Mouse (Mus musculus) layer of hippocampus, postnatal 14 days (tissue): ENCODE data around the gene Gm17455. TPM values are rescaled to one million over a fixed set of nuclear protein-coding genes. Genes with fewer than 3 reads are reported as not detected.

Experiments
- DNase-seq, 2 experiments: peaks; one replicate each; pipeline ENCODE4 v3.0.0; 2021 to 2022; ENCODE audit warnings: low spot score in 2 of 2, mixed read lengths in 1 of 2
- total RNA-seq, 2 experiments: library from RNA; stranded (reverse); gene quantifications; 2 replicates each; pipeline ENCODE4 v1.2.3; 2021

Gene Gm17455
- total RNA-seq, 2 experiments from 2014 or later: 2.2 to 3.1 TPM

DNA sequence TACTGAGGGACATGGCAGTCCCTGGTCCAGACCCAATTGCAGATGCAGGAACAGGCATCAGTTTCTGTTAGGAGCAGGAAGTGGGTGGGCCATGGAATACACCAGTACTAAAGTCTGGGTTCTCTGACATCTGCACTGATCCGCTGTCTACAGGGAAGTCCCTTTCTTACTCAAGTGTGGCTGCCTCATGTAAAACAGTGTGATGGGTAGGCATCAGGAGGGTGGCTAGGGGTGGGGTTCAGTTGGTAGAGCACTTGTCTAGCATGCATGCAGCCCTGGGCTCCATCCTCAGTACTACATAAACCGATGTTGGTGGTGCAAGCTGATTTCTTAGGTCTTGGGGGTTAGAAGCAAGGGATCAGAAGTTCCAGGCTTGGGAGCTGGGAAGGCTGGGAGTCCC is 14.2 kb downstream of the Gm17455 start:
- no peak for DNase-seq

DNA sequence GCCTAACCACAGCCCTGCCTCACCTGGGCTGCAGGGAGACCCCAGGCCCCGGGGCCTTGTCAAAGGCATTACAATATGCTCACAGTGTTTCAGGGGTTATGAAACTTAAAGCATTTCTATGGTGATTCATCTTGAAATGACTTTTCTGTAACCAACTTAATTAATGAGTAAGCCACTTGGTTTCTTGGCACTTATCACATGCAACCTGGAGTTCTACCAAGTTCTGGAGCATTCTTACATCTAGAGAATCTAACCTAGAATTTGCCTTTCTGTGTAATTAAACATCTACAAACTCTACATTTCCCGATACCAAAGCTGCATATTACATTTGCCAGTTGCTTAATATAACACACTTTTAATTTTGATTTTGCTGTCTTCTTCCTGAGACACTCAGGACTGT is 17.5 kb downstream of the Gm17455 start:
- DNase-seq: no peak

DNA sequence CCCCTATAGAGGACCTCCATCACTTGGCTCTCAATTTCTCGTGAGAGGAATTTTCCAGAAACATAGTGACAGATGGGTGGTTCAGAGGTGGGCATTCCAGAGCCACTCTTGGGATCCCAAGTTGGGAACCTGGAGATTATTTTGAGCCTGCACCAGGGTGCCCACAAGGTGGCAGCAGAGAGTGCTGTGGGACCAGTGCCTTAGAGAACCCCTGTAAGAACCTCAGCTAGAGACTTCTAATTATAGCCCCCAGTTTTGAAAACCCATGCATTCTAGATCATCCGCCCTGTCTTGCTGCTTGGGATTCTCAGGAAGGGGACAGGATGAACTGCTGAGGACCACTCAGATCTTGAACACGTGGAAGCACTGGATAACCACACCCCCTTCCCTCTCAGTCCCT is 18.6 kb downstream of the Gm17455 start:
- DNase-seq: peak; percentile 63 to 71

DNA sequence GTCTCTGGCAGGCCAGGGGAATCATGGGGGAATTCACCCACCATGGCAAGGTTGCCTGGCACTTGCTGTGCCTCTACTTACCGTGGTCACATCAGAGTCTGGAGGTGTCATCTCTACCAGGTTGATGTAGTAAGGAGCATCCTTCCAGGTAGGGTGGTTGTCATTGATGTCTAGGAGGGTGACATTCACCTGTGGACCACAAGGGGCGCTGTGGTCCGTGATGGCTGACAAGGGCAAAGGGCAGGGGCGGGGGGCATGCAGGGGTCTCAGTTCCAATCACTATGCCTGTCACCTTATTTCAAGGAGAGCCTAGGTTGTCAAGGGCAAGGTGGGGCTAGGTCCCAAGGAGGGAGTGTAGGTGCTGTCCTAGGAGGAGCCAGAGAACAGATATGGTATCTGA is 20.1 kb downstream of the Gm17455 start:
- no peak for DNase-seq

DNA sequence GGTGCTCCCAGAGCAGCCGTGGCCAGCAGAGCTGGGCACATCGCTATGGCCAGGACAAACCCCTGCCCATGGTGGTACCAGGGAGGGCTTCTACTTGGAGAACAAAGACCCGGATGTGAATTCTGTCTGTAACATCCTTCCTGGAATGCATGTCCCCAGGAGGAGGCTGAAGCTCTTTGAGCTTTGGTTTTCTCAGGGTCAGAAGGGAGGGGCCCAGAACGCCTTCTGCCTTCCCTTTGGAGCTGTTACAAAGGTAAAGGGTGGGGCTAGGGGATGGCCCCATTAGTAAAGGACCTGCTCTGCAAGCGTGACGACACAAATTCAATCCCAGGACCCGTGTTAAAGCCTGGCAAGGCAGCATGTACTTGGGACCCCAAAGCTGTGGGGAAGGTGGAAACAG is 23.2 kb downstream of the Gm17455 start:
- DNase-seq: no peak

DNA sequence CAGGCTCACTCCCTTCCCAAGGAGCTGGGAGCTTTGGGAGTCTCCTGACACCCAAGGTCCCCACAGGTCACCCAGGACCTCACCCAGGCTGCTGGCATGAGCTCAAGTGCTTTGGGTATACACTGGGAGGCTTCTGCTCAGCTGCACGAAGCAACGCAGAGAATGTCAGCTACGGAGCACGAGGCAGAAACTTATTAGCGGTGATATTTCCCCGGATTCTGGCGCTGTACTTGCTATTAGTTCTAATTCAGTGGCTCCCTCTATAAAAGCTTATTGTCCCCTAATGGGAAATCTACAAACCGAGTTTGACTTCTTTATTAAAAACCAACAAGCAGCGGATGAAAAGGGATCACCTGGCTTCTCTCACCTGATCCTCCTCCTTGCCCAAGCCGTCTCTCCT is 30.5 kb downstream of the Gm17455 start:
- no peak for DNase-seq

DNA sequence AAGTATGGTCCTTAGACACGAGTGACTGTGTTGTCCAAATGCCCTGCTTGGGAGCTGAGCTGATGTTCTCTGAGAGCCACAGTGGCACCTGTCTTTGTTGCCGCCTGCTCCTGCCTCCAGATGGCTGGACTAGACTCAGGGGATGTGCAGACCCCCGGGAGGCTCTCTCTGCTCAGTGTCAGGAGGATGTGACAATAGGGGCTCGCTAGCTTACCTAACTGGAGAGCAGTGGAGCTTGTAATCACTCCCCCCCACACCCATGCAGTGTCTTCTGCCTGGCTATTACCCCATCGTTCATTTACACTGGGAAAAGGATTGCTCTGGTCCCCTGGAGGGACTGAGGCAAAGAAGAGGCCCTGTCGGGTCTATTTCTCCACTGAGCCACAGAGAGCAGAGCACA is 31.1 kb downstream of the Gm17455 start:
- no peak for DNase-seq

DNA sequence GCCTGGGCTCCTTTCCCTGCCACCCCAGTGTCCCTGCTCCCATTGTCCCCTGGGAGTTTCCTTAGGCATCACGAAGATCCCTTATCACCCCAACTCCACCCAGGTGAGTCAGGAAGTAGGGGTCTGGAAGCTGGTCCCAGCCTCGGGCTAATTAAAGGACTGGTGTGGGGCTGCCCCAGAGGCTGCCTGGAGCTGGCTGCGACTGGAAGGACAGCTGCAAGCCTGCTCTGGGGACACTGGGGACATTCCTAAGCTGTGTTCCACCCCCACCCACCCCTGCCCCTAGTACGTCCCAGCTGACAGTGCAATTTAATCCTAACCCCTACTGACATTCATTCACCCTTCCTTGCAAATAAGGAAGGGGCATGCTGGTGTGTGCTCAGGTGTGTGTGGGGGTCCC is 33.2 kb downstream of the Gm17455 start:
- DNase-seq: no peak

DNA sequence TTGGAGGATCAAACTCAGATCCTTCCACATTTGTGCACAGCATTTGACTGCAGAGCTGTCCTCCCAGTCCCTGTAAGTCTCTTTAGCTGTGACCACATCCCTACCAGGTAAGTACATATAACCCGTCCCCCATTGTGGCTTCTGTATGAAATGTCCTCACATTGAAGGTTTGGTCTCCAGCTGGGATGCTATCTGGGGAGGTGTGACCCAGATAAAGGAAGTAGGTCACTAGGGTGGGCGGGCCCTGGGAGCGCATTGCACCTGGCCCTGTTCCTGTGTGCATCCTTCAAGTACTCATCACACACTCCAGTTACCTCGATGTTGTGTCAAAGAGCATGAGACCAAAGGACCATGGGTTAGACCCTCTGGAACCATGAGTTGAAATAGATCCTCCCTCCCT is 42.8 kb downstream of the Gm17455 start:
- no peak for DNase-seq

DNA sequence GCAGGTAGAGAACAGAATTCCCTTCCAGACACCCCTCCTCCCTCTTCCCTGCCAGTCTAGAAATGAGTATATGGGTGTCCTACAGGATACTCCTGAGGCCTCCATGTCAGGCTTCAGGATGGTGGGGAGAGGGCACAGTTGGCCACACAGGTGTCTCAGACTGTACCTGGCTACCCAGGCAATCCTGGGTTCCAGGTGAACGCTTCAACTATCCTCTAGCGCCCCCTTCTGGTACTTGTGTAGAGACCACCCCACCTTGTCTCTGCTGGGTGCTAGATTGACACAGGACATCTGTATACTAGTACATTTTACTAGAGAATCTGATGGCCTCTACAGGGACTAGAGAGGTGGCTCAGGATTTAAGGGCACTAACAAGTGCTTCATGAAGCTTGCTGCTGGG is 43.6 kb downstream of the Gm17455 start:
- no peak for DNase-seq

DNA sequence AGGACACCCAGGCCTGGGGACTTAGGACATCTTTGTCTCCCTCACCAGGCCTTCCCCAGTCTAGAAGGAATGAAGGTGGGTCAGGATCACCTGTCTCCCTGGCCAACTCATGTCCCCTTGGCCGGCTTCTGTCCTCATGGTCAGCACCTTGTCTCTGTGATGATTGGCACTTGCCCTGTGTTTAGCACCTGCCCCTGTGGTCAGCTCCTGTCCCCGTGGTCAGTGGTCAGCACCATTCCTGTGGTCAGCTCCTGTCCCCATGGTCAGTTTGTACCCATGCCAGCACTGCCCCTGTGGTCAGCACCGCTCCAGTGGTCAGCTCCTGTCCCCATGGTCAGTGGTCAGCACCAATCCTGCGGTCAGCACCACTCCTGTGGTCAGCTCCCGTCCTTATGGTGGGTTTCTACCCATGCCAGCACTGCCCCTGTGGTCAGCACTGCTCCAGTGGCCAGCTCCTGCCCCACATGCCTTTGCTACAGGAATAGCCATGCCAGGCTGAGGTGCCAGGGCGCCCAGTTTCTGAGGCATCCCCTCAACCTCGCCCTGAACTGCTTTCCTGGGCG is 45.6 kb downstream of the Gm17455 start:
- peak; percentile 11 to 21 for DNase-seq

DNA sequence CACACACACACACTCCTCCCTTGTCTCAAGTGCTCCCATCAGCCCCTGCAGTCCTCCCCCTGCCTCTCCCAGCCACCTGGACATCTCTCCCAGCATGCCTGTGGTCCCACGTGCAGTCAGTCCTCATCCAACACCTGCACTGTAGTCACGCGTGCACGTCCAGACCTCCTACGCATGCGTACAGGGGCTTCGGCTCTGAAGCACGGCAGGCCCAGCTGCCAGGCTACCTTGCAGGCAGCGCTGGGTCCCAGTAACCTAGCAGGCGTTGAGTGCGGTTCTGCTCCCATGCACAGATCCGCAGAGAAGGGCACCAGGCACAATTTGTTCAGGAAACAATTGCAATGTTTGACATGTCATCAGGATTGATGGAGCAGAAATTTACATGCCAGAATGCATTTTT is 47.7 kb downstream of the Gm17455 start:
- no peak for DNase-seq

Other genes with a start within 250 kb of the Gm17455 start
- 1 to 10 TPM; 3.8 to 4.1 TPM for gene Chst3, start 180.5 kb upstream of the Gm17455 start, total RNA-seq
- gene Psap, start 122.1 kb upstream of the Gm17455 start, total RNA-seq: 1,000 to 10,000 TPM; 1,391 to 1,455 TPM
- gene Vsir, start 52.9 kb upstream of the Gm17455 start, total RNA-seq: 10 to 100 TPM; 23.8 to 24.6 TPM